Mouse (Mus musculus): ENCODE results near the gene Rab4b. TPM values are rescaled to one million over a fixed set of nuclear protein-coding genes. Genes with fewer than 3 reads are reported as not detected.

Gene Rab4b
- polyA plus RNA-seq (2017; shearing (Covaris generic)): 100 to 1,000 TPM; 133 to 148 TPM

GRCm38 (mm10) chr7:27178324-27179216, at the start of gene Rab4b:
Gene Rab4b (minus strand): TSS chr7:27178896.

GRCm38 (mm10) chr7:27228281-27228821, 49.7 kb upstream of the Rab4b start, which contains the start of gene Itpkc:
Gene Itpkc (minus strand): TSS chr7:27228661.

GRCm38 (mm10) chr7:27195681-27196611, 17.2 kb upstream of the Rab4b start, which contains the start of the genes BC024978 and Snrpa:
Gene BC024978 (plus strand): TSS chr7:27195781.
Gene Snrpa (minus strand): TSS chr7:27196271.

GRCm38 (mm10) chr7:27180837-27181695, 2.4 kb upstream of the Rab4b start, which contains the start of the genes Gm21983 and Mia:
Gene Gm21983 (minus strand): TSS chr7:27181086.
Gene Mia (minus strand): TSS chr7:27181157.

GRCm38 (mm10) chr7:27166614-27167474, 11.9 kb downstream of the Rab4b start, which contains the start of gene Egln2:
Gene Egln2 (minus strand): TSS chr7:27166802.

GRCm38 (mm10) chr7:27153205-27153764, 25.4 kb downstream of the Rab4b start, which contains the start of gene Cyp2t4:
Gene Cyp2t4 (plus strand): TSS chr7:27153714.

GRCm38 (mm10) chr7:27119676-27120075, 59.0 kb downstream of the Rab4b start, which contains the start of gene Cyp2f2:
Gene Cyp2f2 (plus strand): TSS chr7:27119909.

Other genes with a start within 250 kb of the Rab4b start
- gene Cyp2a22, start 239.5 kb downstream of the Rab4b start, polyA plus RNA-seq (2017; shearing (Covaris generic)): under 1 TPM in 1 of 2 experiments, not detected in 1; 0.22 TPM
- gene Cyp2a12, start 149.8 kb downstream of the Rab4b start, polyA plus RNA-seq (2017; shearing (Covaris generic)): under 1 TPM; 0.06 to 0.28 TPM
- gene Cyp2f2, start 59.0 kb downstream of the Rab4b start, polyA plus RNA-seq (2017; shearing (Covaris generic)): under 1 TPM; 0.31 to 0.57 TPM
- gene Cyp2t4, start 25.2 kb downstream of the Rab4b start, polyA plus RNA-seq (2017; shearing (Covaris generic)): under 1 TPM in 1 of 2 experiments, not detected in 1; 0.16 TPM
- 10 to 100 TPM; 64.1 to 68.4 TPM for gene Egln2, start 12.1 kb downstream of the Rab4b start, polyA plus RNA-seq (2017; shearing (Covaris generic))
- gene Gm21983, start 2.2 kb upstream of the Rab4b start, polyA plus RNA-seq (2017; shearing (Covaris generic)): under 1 TPM; 0.18 to 0.56 TPM
- under 1 TPM; 0.42 to 0.97 TPM for gene Mia, start 2.3 kb upstream of the Rab4b start, polyA plus RNA-seq (2017; shearing (Covaris generic))
- 1 to 10 TPM; 1.4 to 2.9 TPM for gene BC024978, start 16.9 kb upstream of the Rab4b start, polyA plus RNA-seq (2017; shearing (Covaris generic))
- 100 to 1,000 TPM; 106 to 112 TPM for gene Snrpa, start 17.4 kb upstream of the Rab4b start, polyA plus RNA-seq (2017; shearing (Covaris generic))
- gene Itpkc, start 49.8 kb upstream of the Rab4b start, polyA plus RNA-seq (2017; shearing (Covaris generic)): 10 to 100 TPM in 1 of 2 experiments, 1 to 10 TPM in 1; 9.9 to 14.2 TPM
- 10 to 100 TPM; 17.0 to 21.4 TPM for gene Coq8b, start 54.1 kb upstream of the Rab4b start, polyA plus RNA-seq (2017; shearing (Covaris generic))
- gene Numbl, start 79.5 kb upstream of the Rab4b start, polyA plus RNA-seq (2017; shearing (Covaris generic)): 1 to 10 TPM; 1.7 to 1.9 TPM
- gene Ltbp4, start 158.8 kb upstream of the Rab4b start, polyA plus RNA-seq (2017; shearing (Covaris generic)): 1 to 10 TPM; 2.1 to 2.9 TPM
- gene Shkbp1, start 177.1 kb upstream of the Rab4b start, polyA plus RNA-seq (2017; shearing (Covaris generic)): 10 to 100 TPM; 86.4 to 88.1 TPM
- gene Gm20479, start 178.5 kb upstream of the Rab4b start, polyA plus RNA-seq (2017; shearing (Covaris generic)): 1 to 10 TPM in 1 of 2 experiments, not detected in 1; 1.6 TPM